Mouse (Mus musculus): ENCODE data around the gene Wnt11.

The Wnt11 gene

DNA sequence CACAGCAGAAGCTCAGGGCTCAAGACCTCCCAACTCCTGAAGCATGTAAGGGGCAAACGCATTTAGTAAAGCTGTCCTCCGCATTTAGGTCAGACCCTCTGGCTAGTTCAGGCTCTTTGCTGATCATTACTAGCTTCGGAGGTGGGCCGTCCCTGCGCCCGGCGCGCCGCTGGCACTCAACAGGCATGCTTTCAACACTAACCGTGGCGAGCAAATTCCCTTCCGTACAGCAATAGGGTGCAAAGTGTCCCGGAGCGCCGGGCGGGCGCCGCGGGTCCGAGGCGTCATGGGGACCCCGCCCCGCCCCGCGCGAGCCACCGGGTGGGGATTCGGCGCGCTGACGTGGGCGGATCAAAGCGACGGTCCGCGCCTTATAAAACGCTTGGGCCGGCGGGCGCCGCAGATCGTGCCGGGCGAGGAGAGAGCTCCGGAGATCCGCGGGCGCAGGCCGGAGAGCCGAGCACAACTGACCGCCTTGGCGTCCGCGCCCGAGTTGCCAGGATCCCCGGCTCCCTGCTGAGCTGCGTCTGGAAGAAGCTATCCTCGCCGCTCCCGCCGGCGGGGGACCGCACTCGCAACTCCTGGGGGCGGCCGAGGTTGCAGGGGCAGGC is at the start of gene Wnt11:
TSS of gene Wnt11 (plus strand) at position 402 of the 611 bp plus-strand sequence.
- DNase-seq (ENCODE audit: low spot score), result no peak

DNA sequence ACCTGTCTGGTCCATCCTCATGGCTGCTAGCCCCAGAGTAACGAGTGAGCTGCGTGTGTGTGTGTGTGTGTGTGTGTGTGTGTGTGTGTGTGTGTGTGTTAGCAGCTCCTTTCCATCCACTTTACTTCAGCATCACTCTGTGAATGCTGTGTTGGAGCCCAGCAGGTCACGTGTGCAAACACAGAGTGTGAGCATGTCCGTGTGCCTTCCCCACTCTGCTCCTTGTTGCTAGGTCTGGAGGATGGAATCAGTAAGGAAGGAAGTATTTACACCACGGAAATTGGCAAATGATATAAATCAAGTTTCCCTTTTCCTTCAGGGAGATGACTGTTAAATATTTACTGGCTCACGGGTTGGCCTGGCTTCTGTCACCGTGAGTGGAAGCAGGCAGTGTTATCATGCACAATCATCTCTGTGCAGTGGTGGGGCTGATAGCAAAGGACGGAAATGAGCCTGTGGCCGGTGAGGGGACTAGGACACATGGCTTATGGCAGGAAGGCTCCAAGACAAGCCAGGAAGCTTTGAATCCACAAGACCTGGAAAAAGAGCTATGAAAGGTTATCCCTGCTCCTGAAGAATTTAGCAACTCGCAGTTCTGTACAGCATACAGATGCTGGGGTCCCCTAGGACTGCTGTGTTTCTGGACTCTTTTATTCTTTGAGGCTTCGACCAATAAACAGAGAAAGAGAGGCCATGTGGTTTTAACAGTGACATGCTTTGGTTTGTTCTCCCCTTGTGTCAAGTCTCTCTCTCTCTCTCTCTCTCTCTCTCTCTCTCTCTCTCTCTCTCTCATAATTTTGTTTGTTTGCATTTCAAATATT is 47.9 kb upstream of the Wnt11 start:
- DNase-seq (ENCODE audit: low spot score), result no peak

DNA sequence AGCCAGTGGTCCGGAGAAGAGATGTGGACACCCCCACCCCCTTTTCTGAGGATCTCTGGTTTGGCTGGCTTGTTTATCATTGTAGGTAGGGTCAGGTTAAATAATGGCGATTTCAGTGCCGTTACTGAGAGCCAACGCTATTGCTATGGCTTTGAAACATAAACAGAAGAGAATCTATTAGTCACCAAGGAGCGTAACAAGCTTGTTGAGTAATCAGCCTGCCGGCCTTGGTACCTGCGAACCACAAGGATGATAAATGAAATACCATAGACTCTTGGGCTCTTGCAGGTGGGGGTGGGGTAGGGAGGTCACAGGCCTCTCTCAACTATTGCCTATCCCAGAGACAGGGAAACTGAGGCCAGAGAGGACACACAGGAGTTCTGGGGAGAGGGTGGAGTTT is 46.2 kb upstream of the Wnt11 start:
- DNase-seq (ENCODE audit: low spot score), result no peak

DNA sequence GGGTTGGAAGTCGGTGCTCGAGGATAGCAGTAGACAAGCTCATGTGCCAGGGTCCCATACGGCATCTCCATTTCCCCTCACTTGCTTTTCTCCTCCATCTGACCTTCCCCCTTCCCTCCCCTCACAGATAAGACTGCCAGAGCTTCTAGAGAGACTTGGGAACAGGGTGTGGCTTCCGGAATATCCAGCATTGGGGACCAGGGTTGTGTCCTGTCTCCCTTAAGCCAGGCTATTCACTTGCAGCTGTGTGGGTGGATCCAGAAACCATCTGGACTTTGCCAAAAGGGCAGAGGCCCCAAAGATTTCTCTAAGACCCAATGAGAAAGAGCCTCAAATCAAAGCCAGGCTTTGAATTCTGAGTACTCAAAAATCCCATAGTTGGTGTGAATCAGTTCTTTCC is 45.8 kb upstream of the Wnt11 start:
- no peak for DNase-seq (ENCODE audit: low spot score)

DNA sequence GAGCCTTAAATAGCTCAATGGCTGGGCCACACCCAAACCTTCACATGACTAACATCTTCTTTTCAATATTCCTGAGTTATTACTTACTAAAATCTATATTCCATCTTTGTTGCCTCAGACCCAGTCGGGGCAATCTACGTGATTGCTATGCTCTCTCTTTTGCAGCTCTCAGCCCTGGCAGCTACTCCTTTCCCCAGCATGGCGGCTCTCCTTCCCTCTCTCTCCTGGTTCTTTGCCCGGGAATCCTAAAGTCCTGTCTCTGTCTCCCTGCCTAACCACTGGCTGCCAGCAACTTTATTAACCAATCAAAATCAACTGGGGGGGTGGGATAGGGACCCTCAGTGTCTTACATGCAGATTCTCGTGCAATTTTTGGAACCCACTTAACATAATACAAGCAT is 43.0 kb upstream of the Wnt11 start:
- no peak for DNase-seq (ENCODE audit: low spot score)

DNA sequence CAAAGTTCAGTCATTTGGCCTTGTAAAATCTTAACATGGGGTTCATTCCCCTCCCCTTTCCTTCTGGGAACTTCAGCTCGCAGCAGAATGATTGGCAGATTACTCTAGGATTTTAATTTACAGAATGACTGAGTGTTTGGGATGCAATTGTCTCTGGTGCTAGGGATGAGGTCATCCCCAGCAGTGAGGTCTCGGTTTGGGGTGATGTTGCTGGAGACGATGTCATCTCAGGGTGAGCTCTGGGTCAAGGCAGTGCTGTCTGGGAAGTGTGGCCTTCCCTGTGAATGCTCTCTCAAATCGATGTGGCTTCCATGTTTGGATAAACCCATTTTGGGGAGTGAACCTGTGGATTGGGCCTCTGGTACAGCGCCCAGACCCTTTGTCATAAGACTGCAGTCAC is 41.1 kb upstream of the Wnt11 start:
- DNase-seq (ENCODE audit: low spot score), result no peak

DNA sequence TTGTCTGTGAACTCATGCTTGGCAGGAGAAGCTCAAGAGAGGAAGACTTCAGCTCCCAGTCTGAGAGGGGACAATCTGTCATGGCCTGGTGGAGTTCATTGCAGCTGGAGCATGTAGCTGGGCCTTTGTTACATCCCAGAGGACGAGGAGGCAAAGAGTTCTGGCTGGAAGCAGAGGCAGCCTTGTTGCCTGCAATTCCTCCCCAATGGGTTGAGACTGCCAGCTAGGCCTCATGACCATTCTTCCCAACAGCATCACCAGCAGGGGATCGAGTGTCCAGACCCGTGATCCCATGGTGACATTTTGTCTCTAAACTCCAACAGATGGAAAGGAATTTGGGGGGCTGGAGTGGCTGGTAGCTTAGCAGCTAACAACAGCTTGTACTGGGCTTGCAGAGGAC is 40.5 kb upstream of the Wnt11 start:
- no peak for DNase-seq (ENCODE audit: low spot score)

DNA sequence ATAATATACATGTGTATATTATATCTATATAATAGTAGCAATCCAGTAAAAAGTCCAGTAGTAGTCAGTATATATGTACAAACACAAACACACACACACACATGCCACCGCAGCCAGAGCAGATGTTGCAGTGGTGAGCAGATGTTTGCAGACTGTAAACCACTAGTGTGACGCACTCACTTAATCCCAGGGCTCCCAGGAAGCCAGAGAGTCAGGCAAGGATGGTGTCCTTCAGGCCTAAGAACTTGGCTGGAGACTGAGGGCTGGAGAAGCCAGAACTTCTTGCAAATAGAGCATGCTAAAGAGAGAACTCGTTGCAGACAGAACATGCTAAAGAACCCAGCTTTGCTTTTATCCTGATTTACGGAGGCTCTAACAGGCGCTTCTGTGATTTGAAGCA is 39.3 kb upstream of the Wnt11 start:
- DNase-seq (ENCODE audit: low spot score), result no peak

DNA sequence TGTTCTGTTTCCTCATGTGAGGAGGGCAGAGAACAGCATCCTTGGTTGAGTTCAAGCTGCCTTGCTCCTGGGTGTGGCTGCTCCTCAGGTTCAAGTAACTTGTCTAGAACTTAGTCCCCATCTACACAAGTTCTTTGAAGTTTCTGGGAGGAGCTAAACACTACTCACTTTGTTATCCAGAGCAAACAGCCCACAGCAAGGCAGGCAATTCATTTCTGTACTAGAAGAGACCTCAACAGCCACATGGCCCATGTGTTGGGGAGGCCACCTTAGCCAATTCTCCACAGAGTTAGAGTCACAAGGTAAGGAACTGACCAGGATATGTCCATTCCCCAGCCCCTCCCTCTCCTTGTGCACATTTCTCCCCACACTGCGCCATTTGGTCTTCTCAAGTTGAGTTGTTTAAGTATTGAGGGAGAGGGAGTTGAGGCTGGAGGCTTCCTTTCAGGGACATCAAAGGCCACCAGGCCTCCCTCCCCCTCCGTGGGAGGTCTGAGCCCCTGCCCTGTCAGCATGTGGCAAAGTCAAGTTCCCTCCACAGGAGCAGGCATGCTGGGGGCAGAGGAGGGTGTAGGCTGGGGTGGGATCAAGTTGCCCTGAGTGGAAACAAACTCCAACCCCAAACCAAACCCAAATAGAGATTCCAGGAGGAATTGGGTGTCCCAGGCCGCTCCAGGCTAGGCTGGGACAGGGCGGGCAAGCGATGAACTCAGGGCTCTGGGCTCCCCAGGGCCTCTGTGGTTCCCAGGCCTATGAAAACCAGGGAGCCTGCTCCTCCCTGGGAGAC is 37.4 kb upstream of the Wnt11 start:
- no peak for DNase-seq (ENCODE audit: low spot score)

DNA sequence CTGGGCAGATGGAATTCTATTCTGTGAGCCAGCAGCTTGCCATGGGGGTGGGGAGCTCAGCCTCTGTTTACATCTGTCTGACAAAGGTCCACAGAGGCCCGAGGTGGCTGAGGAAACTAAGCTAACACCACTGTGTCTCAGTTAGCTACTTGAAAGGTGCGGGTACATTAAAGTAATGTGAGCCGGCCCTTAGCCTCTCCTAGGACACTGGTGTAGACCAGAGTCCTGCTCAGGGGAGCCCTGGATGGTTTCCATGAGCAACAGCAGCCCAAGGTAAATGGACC is 36.8 kb upstream of the Wnt11 start:
- DNase-seq (ENCODE audit: low spot score), result no peak

DNA sequence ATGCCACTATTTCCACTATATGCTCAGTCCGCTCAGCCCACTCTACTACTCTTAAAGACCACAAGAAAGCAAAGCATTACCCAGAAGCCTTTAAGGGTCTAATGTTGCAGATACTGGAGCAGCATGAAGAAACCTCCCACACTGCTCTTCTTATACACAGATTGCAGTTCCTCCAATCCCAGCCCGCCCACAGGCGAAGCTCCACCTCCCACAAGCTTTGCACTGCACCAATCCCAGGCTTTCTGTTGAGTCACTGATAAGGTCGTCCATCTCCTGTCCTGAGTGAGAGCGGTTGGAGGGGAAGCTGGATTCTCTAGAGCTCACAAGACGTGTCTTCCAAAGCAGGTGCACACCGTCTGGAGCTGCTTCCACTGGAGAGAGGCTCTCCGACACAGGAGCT is 34.5 kb upstream of the Wnt11 start:
- no peak for DNase-seq (ENCODE audit: low spot score)

DNA sequence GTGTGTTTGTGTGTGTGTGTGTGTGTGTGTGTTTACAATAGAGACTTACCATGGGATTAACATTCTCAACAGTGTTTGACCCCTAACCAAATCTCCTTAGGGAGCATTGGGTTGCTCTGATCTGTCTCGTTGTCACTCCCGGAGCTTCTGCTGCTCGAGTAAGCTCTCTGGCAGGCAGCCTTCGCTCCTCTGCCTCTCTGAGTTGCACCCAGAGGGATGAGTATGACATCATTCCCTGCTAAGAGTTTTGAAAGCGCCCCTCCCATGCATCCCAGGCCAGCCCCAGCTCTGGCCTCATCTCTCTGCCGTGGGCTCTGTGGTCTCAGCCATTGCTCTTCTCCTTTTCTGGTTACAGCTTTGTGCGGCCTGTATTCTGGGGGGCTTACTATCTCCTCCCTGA is 33.8 kb upstream of the Wnt11 start:
- no peak for DNase-seq (ENCODE audit: low spot score)

DNA sequence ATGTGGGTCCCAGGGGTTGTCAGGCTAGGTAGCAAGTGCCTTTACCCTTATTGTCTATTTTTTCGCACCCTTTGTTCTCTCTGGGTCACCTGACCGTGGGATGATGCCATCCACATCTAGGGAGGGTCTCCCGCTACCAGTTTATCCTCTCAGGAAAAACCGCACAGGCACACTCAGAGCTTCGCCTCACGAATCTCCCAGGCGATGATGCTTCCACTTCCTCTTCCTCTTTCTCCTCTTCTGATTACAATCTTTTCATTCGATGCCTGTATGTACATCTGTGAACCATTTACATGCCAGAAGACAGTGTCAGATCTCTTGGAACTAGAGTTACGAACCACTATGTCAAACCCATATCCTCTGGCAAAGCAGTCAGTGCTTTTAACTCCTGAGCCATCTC is 31.7 kb upstream of the Wnt11 start:
- DNase-seq (ENCODE audit: low spot score), result no peak

DNA sequence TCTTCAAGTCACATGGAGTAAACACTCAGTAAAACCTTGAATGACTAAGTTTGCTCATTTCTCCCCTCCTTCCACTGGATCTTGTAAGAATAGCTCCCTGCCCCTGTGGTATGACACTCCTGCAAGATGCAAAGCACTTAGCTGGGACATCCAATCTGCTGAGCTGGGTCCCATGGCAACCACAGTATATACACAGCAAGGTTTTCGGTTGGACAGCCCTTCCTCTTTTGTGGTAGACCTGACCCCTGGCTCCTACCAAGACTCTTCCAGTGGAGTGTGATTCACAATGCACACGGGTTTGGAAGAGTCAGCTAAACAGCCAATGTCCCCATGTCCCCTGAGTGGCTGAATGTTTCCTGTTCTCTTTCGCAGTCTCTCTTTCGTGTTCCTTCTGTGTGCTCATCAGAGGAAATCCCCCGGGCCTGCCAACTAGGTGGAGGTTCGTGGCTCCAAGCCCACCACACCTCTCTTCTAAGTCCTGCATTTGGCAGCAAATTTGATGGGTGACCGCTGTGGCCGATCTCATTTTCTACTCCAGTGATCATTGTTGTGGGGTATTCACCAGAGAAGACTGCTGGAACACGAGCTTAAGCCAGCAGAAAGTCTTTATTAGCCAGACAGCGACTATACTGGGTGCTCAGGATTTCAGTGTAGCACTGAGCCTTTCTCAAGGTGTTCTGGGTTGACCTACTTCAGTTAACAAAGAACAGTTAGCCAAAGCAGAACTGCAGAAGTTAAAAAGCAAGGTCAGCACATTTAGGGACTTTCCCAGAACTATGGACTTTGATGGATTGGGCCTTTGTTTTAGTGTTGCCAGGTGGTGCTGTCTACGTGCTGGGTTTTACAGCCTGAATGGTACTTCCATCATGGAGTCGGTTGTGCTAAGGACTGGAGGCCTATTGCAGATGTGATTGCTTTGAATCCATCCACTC is 29.8 kb upstream of the Wnt11 start:
- no peak for DNase-seq (ENCODE audit: low spot score)

DNA sequence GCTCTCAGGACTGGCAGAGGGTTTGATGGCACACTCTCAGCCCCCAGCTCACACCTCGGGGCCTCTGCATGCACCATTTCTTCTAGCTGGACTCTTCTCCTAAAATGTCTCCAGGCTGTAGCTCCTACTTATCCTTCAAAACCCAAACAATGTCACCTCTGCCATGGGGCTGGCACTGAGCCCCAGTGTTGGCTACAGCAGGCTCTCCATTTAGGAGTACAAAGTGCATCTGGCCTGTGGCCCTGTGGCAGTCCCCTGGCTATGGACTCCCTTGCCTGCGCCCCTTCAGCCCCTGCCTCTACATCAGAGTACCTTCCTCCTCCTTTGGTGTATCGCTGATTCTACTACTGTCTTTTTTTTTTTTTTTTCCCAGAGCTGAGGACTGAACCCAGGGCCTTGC is 28.0 kb upstream of the Wnt11 start:
- no peak for DNase-seq (ENCODE audit: low spot score)

DNA sequence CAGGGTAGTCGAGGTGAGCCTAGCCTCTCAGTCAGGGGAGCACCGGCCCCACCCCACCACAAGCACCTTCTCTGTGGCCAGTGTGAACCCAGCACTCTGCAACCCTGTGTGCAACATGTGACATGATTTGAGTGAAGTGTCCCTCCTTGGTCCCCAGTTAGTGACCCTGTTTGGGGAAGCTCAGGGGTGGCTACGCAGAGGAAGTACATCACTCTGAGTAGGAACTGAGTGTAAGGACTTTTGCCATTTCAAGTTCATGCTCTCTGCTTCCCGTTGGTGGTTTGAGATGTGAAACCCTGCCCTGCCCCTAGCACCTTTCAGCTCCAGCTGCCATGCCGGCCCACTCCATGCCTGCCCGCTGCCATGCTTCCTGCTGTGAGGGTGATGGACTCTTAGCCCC is 25.5 kb upstream of the Wnt11 start:
- no peak for DNase-seq (ENCODE audit: low spot score)

DNA sequence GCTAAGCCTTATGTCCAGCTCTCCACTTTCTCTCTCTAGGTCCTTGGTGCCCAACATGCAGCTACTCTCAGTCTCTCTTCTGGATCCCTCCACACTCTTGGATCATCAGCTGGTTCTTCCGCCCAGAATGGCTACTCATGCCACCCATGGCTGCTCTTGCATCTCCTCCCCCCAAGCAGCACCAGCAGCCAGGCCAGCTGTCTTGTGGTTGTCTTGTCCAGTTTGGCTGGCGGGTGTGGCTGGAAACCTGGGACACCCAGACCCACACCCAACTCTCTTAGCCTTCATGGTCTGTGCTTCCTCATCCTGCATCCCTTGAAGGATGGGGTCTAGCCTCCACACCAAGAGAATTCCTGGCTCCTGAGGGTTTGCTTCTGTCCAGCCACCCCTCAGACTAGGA is 24.3 kb upstream of the Wnt11 start:
- DNase-seq (ENCODE audit: low spot score), result no peak

DNA sequence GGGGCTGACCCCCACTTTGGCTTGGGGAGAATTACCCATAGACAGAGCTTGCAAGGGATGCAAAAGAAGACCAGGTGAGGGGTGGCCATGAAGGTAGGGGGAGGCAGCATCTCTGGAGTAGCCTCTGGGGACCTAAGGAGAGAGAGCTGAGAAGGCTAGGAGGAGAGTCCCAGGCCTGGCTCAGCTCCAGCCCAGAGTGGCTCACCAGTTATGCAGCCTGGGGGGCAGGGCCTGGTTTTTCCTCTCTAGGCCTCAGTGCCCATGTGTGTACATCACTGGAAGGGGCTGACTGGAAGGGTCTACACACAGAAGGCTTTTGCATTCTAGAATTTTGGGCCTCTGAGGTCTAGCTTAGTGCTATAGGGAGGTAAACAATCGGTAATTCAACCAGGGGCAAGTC is 14.4 kb upstream of the Wnt11 start:
- no peak for DNase-seq (ENCODE audit: low spot score)

DNA sequence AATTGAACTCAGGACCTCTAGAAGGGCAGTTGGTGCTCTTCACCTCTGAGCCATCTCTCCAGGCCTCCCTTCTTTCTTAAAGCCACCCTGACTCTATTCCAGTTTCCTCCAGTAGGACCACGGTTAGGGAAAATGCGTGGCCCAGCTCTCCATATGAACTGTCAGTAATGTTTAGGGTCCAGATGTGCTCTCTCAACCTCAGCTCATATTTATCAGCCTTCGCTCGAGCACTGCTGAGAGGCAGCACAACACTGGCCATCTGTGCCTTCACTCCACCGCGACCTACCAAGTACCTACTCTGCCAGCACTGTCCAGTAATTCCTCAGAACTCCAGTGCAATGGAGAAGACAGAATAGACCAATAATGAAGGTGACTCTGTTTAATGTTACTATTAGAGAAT is 12.0 kb upstream of the Wnt11 start:
- DNase-seq (ENCODE audit: low spot score), result no peak

DNA sequence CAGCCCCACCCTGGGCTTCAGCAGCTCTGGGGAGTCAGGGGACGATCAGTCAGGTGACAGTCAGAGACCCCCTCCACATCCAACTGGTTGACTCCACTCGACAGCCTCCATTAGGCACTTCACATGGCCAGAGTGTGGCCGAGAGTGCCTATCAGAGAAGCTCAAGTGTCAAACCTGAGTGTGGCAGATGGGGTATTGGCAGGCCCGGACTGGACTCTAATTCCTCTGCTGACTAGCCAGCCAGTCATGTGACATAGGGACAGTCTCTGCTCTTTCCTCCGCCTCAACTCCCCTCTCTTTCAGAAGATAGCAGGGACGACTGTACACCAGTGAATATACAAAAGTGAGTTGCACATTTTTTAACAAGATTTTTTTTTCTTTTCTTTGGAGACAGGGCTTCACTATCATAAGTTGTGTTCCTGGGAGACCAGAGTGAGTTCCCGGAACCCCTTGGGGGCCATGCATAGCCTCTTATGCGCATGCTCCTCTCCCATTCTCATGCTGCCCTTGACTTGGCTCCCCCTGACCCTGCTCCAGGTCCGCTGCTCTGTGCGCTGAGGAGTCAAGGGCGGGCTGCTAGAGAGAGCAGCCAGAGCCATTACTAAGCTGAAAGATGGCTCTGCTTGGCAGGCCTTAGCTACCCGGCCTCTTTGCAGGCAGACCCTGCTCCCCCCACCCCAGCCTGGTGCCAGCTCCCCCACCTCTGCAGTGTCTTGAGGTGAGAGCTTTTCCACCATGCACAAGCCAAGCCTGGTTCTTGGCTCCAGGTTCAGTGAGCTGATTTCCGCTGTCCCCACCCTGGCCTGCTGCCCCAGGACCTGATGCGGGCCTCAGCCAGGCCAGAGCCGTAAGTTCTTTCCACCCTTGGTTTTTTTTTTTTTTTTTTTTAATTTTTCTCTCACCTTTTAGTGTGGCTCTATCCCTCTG is 10.8 kb upstream of the Wnt11 start:
- no peak for DNase-seq (ENCODE audit: low spot score)

DNA sequence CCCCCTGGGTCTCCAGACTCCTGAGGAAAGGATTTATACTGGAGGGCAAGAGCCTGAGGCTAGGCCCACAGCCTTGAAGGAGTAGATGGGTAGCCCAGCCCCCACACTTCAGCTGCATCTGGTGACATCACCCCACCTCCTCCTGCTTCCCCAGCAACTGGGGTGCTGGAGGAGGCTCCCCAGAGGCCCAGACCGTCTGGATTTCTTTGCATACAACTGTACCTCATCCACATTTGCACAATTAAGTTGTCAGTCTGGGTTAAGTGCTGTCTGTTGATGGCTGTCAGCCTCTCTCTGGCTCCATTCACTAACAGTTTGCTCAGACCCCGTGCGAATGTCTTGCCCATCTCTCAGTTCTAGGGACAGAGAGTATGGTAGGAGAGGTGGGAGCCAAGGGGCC is 6.9 kb upstream of the Wnt11 start:
- no peak for DNase-seq (ENCODE audit: low spot score)

Data from ovary, adult 18-20 months (tissue).